Mouse (Mus musculus) thymus, adult 2 months (tissue): ENCODE measurements around the gene Coro1b.

ENCODE experiments used
- CTCF ChIP-seq: fragments of 200-500 bp; IDR thresholded peaks from 2 replicates; pipeline ENCODE4 v1.5.1; 2012; ENCODE audit warnings: mild to moderate bottlenecking, control low read depth, low read length, moderate library complexity, borderline replicate concordance; ENCODE audit not compliant: control insufficient read depth, poor library complexity, insufficient read depth; ENCODE audit errors: extremely low read depth
- POLR2A ChIP-seq: fragments of 200-500 bp; IDR thresholded peaks from 2 replicates; pipeline ENCODE4 v1.6.1; 2012; ENCODE audit warnings: mild to moderate bottlenecking, low read length, control low read depth, moderate library complexity; ENCODE audit not compliant: control insufficient read depth, poor library complexity, insufficient read depth; ENCODE audit errors: extremely low read depth

- TF ChIP-seq CTCF (no peak), POLR2A (no peak)
Measured at GRCm38 (mm10) chr19:4150567-4151487, 2.4 kb downstream of the Coro1b start.
